Mouse (Mus musculus): Measurements from ENCODE around the gene Syt2.

The Syt2 gene

GRCm38 (mm10) chr1:134646261-134646962 lies at the start of gene Syt2:
Gene Syt2, plus strand, starts transcription at chr1:134646677.
- peak; percentile 27 to 37 for DNase-seq

DNA sequence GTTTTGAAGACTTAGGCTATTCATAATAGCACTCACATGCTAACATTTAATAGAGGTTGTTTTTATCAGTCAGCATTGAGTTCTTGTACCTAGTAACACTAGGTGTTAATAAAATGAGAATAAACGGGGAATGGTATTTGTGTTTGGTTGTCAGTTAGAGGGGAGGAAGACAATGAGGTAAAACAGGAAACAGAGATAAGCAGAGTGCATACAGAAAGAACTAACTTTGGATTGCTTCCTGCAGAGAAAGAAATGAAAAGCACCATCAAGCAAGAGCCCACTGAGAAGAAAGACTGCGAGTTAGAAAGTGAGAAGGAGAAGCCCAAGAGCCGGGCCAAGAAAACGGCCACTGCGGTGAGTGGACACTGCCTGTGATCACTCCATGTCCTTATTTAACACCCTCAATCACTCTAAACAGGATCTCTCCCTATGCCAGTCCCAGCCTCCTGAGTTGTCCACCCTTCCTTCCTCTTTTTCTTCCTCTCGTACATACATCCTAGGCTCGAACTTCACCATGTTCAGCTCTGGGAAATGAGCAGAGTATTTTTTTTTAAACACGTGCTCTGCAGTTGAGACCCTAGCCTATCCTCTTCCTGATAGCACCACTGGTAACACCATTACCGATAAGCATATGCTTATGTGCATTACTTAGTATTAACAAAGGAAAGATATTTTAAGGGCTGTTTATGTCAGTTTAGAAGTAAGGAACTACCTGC lies 49.0 kb upstream of the Syt2 start:
- DNase-seq: no peak

GRCm38 (mm10) chr1:134604086-134604485 lies 42.4 kb upstream of the Syt2 start:
- DNase-seq: no peak

DNA sequence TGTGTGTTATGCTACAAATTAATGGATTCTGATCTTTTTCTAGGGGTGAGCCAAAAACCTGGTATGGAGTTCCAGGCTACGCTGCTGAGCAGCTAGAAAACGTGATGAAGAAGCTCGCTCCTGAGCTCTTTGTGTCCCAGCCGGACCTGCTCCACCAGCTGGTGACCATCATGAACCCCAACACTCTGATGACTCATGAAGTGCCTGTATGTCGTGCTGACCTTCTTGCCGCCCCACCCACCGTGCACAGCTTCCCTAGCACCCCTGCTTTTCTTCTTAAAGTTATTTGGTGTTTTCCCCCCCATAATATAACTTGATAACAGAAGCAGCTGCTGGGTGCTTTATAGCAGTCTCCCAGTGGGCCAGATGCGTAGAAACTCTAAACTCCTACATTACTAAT lies 40.8 kb upstream of the Syt2 start:
- DNase-seq: no peak

DNA sequence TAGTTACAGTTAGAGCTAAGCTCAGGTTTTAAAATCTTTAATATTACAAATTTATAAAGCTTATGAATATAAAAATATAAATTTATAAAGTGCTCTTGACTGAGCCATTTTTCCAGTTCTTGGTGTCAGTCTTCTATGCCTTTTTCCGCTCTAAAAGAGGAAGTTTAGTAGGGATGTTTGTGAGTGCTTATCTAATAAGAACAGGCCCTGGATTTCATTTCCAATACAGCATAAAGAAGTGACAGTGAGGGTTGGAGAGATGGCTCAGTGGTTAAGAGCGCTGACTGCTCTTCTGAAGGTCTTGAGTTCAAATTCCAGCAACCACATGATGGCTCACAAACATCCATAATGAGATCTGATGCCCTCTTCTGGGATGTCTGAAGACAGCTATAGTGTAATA lies 40.1 kb upstream of the Syt2 start:
- DNase-seq: no peak

DNA sequence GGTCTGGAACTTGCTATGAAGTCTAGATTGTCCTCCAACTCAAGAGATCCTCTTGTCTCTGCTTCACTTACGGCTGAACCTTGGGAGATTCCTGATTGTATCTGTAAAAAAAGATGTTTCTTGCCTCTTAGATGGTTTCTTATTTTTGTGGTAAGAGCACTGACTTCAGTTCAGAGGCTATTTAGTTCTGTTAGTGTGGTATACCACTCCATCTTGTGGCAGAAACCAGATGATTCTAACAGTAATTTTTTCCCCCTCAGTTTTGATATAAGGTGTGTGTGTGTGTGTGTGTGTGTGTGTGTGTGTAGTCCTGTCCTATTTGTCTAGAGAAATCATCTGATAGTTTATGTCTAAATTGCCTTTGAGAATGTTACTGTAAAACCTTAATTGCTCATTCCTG lies 39.2 kb upstream of the Syt2 start:
- DNase-seq: no peak

DNA sequence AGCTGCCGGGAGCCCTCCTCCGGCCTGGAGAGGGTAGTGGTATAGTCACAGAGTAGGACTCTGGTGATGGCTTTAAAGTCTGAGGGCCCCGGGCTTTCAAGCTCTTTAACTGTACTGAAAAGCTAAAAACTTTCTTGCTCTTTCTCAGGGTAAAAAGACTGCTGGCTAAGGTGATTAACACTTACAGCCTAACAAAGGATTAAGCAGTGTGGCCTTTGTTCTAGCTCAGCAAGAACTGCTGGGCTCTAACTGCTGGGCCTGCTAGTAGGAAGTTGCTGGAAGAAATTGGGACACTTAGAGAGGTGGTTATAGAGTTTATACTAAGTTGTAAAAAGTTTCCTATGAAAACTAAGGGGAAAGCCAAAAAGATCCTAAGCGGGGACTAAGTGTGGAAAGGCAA lies 37.3 kb upstream of the Syt2 start:
- DNase-seq: no peak

GRCm38 (mm10) chr1:134614554-134614953 lies 31.9 kb upstream of the Syt2 start:
- no peak for DNase-seq

- no peak for DNase-seq
These were observed 31.5 kb upstream of the Syt2 start for GRCm38 (mm10) chr1:134614988-134615387.

DNA sequence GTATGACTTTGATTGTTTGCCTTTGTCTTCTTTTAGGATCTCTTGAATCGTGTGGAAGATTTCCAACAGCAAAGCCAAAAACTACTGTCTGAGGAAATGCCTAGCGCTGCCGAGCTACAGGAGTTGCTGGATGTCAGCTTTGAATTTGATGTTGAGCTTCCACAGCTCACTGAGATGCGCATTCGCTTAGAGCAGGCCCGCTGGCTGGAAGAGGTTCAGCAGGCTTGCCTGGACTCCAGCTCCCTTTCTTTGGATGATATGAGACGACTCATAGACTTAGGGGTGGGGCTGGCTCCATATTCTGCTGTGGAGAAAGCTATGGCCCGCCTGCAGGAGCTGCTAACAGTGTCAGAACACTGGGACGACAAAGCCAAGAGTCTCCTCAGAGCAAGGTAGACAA lies 28.8 kb upstream of the Syt2 start:
- DNase-seq: no peak

GRCm38 (mm10) chr1:134625325-134625724 lies 21.2 kb upstream of the Syt2 start:
- no peak for DNase-seq

DNA sequence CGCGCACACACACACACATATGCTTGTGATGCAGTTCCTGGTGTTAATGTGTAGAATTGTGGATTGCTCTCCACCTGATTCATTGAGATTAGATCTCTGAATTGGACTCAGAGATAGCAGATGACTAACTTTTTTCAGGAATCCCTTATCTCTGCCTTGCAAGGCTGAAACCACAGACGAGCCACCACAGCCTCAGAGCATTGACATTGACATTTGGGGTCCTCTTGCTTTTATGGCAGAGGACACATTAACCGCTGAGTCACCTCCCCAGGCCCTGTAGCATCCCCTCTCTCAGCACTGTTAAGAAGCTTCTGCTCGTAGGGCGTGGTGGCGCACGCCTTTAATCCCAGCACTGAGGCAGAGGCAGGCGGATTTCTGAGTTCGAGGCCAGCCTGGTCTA lies 17.0 kb upstream of the Syt2 start:
- no peak for DNase-seq

GRCm38 (mm10) chr1:134634296-134634695 lies 12.2 kb upstream of the Syt2 start:
- DNase-seq: no peak

- DNase-seq: no peak
These were observed 10.2 kb upstream of the Syt2 start for GRCm38 (mm10) chr1:134636245-134636644.

- DNase-seq: peak; percentile 38 to 49
These were observed 9.8 kb upstream of the Syt2 start for GRCm38 (mm10) chr1:134636684-134637083.

DNA sequence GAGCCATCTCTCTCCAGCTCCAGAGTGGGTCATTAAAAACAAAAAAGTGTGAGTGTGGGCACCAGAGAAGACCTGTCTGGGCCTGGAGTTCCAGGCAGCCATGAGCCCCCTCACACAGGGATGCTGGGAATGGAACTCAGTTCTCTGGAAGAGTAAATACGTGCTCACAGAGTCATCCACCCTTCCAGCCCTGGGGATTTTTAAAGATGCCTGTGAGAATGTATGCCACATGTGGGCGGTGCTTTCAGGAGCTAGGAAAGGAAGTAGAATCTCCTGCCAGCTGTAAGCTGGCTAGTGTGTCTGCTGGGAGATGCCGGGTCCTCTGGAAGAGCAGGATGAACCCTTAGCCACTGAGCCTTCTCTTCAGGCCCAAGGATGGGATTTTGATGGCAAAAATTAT lies 8.4 kb upstream of the Syt2 start:
- DNase-seq: no peak

- no peak for DNase-seq
These were observed 8.0 kb upstream of the Syt2 start for GRCm38 (mm10) chr1:134638522-134638921.

DNA sequence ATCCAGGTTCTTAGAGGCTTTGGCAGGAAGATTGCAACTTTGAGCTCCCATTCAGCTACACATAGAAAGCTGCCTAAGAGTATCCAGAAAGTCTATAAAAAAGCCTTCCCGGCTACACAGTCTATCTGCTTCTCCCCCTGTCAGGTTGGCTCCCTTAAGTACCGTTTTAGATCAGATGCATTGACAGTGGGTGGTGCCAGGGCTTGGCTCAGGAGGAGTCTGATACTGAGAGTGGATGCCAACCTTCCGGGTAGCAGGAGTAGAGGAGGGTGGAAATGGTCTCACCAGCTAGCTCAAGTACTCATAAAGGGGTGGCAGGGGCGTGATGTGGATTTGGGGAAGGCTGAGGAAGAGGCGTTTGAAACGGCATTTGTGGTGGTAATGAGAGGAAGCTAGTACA lies 7.0 kb upstream of the Syt2 start:
- DNase-seq: no peak

- DNase-seq: peak; percentile 50 to 62
These were observed 5.0 kb upstream of the Syt2 start for GRCm38 (mm10) chr1:134641507-134641906.

- DNase-seq: no peak
These were observed 2.8 kb upstream of the Syt2 start for GRCm38 (mm10) chr1:134643702-134644101.

DNA sequence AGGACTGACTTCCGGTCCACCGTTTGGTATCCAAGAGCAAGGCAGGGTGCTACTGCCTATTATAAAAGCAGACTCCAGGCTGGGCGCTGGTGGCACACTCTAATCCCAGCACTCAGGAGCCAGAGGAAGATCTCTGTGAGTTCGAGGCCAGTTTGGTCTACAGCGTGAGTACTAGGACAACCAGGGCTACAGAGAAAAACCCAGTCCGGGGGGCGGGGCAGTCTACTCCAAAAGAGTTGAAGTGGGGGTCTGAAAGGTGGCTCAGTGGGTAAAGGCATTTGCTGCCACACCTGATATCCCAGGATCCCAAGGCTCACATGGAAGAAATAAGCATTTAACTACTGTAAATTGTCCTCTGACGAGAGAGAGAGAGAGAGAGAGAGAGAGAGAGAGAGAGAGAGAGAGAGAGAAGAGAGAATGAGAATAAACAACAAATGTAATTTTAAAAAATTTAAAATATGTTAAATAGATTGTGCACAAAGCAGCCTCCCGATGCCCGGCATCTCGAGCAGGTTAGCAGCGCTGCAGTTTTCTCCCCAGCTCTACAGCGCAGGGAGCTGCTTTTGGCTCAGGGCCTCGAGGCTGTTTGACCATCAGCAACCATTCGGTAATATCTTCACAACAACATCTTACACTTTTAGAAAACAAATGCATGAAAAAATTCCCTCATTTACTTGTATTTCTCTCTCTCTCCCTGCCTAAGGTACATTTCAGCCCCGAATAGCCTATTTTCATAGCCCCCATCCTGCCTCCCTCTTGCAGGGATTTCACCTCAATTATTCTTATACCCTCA lies 873 bp upstream of the Syt2 start:
- no peak for DNase-seq

- no peak for DNase-seq
These were observed 446 bp downstream of the Syt2 start for GRCm38 (mm10) chr1:134646963-134647282.

DNA sequence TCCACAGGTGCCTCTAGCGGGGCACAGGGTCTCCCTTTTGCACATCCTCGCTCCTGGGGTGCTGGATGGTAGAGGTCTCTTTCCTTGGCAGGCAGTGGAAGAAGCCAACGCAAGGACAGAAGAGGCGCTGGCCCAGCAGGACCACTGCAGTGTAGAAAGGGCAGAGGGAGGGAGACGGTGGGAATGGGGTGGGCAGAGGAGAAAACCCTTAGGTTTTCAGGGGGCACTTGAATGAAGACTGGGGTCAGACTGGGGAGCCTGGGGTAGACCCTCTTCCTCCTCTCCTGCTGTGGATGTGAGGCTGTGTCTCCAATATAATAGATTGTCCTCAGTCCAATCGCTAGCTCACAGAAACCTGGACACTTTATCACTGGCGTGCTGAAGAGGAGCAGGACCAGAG lies 1.1 kb downstream of the Syt2 start:
- DNase-seq: no peak

DNA sequence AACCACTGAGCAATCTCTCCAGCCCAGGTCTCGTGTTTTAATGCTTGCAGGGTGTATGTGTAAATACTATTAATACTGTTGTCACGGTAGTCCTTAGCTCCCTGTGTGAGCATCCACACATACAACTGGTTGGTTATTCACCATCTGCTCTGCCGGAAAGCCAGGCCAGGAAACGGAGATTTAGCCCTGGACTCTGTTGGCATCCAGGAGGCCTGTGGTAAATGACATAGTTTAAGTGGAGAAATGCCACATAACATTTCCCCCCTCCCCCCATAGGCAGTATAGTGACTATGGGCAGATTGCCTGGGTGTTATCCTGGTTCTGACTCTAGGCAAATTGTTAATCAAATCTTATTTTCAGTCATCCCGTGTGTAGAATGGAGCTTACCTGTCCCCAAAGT lies 4.3 kb downstream of the Syt2 start:
- DNase-seq: no peak
